Mouse (Mus musculus) kidney, adult 2 months (tissue): ENCODE data around the gene AI467606. TPM values are rescaled to one million over a fixed set of nuclear protein-coding genes. Genes with fewer than 3 reads are reported as not detected.

ENCODE experiments used
- DNase-seq: peaks from one replicate; pipeline ENCODE4 v3.0.0; 2021
- H3K27ac ChIP-seq: fragments of 200-500 bp; 2 replicates; pipeline ENCODE4 v1.5.1; 2012; ENCODE audit warnings: low read depth, low read length, control low read depth, inconsistent platforms; ENCODE audit not compliant: insufficient read depth
- H3K27me3 ChIP-seq: fragments of 200-500 bp; replicated peaks from 2 replicates; pipeline ENCODE4 v1.6.1; 2012; ENCODE audit warnings: mild to moderate bottlenecking, moderate library complexity, low read length, inconsistent platforms; ENCODE audit not compliant: control insufficient read depth, insufficient read depth
- H3K36me3 ChIP-seq: fragments of 200-500 bp; 2 replicates; pipeline ENCODE4 v1.6.1; 2012; ENCODE audit warnings: mild to moderate bottlenecking, moderate library complexity, low read length, inconsistent platforms; ENCODE audit not compliant: control insufficient read depth, insufficient read depth
- H3K4me1 ChIP-seq: fragments of 200-500 bp; 2 replicates; pipeline ENCODE4 v1.6.1; 2011; ENCODE audit warnings: low read length; ENCODE audit not compliant: control insufficient read depth, insufficient read depth
- H3K4me3 ChIP-seq: fragments of 200-500 bp; 2 replicates; pipeline ENCODE4 v1.5.1; 2011; ENCODE audit warnings: mild to moderate bottlenecking, low read depth, low read length, control low read depth; ENCODE audit not compliant: insufficient read depth
- CTCF ChIP-seq: fragments of 200-500 bp; conservative IDR thresholded peaks from 2 replicates; pipeline ENCODE4 v1.5.1; 2011; ENCODE audit warnings: low read depth, mild to moderate bottlenecking, control low read depth, low read length, moderate library complexity, mixed read lengths; ENCODE audit not compliant: insufficient read depth, insufficient read length
- POLR2A ChIP-seq: fragments of 200-500 bp; IDR thresholded peaks from one replicate; pipeline ENCODE4 v1.6.1; 2011; ENCODE audit warnings: low read depth, low read length, control low read depth
- WGBS: fragments of 180-500 bp; shearing (Covaris S2); methylation state at CpG from one replicate; pipeline ENCODE4 v1.1.7; 2018; 5-methylcytosine and 5-hydroxymethylcytosine counted together
- polyA plus RNA-seq: library from polyadenylated mRNA; depleted of rRNA; stranded (reverse); fragments of >200 nt; gene quantifications from 2 replicates; pipeline ENCODE4 v1.2.3, GENCODE M21; 2012; rRNA removed

Gene AI467606
- polyA plus RNA-seq, 1 experiment = 7.7 TPM

GRCm38 (mm10) chr7:127139100-127139499 is 47.9 kb downstream of the AI467606 start:
- WGBS = 92% methylated on average over 7 of the region's 7 CpGs
- no peaks in the 10 kb centered on the region for H3K36me3 ChIP-seq
- no peak for TF ChIP-seq CTCF
- no peak for TF ChIP-seq POLR2A
- H3K4me3 ChIP-seq = no peak overlapping the region
- DNase-seq = no peak
- H3K27ac ChIP-seq = no peak overlapping the region
- H3K27me3 ChIP-seq = no peaks in the 10 kb centered on the region
- no peaks in the 10 kb centered on the region for H3K4me1 ChIP-seq

DNA sequence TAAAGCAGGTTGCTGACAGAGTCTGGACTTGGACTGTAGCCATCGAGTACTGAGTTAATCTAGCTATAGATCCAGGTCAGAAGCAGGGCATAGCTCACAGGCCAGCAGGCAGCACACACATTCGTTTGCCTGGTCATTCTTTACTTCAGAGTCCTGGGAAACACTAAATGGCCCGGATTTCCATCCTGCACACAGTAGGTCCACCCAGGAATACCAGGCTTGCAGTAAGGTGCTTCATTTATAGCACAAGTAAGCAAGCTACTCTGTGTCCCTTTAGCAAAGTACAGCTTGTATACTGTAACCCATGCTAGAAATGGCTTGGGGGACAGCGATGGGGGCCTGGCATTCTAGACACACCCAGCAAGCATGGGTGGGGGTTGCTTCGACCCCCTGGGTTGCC is 48.4 kb downstream of the AI467606 start:
- H3K27me3 ChIP-seq = no peaks in the 10 kb centered on the region
- DNase-seq = no peak
- 55% methylated on average over 5 of the region's 5 CpGs for whole genome bisulfite sequencing
- no peaks in the 10 kb centered on the region for H3K4me1 ChIP-seq
- H3K27ac ChIP-seq = no peak overlapping the region
- no peak overlapping the region for H3K4me3 ChIP-seq
- H3K36me3 ChIP-seq = no peaks in the 10 kb centered on the region
- TF ChIP-seq CTCF (no peak), POLR2A (no peak)

GRCm38 (mm10) chr7:127140623-127141404 is 49.7 kb downstream of the AI467606 start:
- WGBS = 72% methylated on average over 7 of the region's 7 CpGs
- H3K27ac ChIP-seq = no peak overlapping the region

GRCm38 (mm10) chr7:127142214-127142613 is 51.1 kb downstream of the AI467606 start:
- Histone ChIP-seq H3K27me3 (no peaks in the 10 kb centered on the region), H3K4me3 (no peak overlapping the region), H3K4me1 (no peaks in the 10 kb centered on the region), H3K36me3 (no peaks in the 10 kb centered on the region), H3K27ac (no peak overlapping the region)
- no peak for DNase-seq
- 63% methylated on average over 2 of the region's 2 CpGs for WGBS
- TF ChIP-seq CTCF (no peak), POLR2A (no peak)

More at GRCm38 (mm10) chr7:127140623-127141404, 49.7 kb downstream of the AI467606 start:
- peak; percentile 36; the same call in 1 of the 2 replicates for TF ChIP-seq CTCF
- no peak for TF ChIP-seq POLR2A
- Histone ChIP-seq H3K27me3 (no peaks in the 10 kb centered on the region), H3K4me3 (no peak overlapping the region), H3K4me1 (no peaks in the 10 kb centered on the region), H3K36me3 (no peaks in the 10 kb centered on the region)
- DNase-seq = no peak

- no peak for TF ChIP-seq CTCF
- no peak for TF ChIP-seq POLR2A
- Histone ChIP-seq H3K27ac (no peak overlapping the region), H3K36me3 (no peaks in the 10 kb centered on the region), H3K27me3 (no peaks in the 10 kb centered on the region), H3K4me3 (no peak overlapping the region), H3K4me1 (no peaks in the 10 kb centered on the region)
- WGBS = 85% methylated on average over 4 of the region's 4 CpGs
- no peak for DNase-seq
Observed at GRCm38 (mm10) chr7:127142666-127143065, 51.5 kb downstream of the AI467606 start.

Other genes with a start within 250 kb of the AI467606 start
- 0.15 and 0.33 TPM in 2 replicates for gene Doc2a, start 243.9 kb upstream of the AI467606 start, polyA plus RNA-seq
- gene Hirip3, start 229.4 kb upstream of the AI467606 start, polyA plus RNA-seq = 4.2 and 6.6 TPM in 2 replicates
- gene Ino80e, start 229.0 kb upstream of the AI467606 start, polyA plus RNA-seq = 39.6 and 47.0 TPM in 2 replicates
- 56.5 and 75.2 TPM in 2 replicates for gene Taok2, start 206.7 kb upstream of the AI467606 start, polyA plus RNA-seq
- gene Tmem219, start 168.4 kb upstream of the AI467606 start, polyA plus RNA-seq = 90.8 and 113 TPM in 2 replicates
- gene Kctd13, start 162.5 kb upstream of the AI467606 start, polyA plus RNA-seq = 21.4 and 21.9 TPM in 2 replicates
- 0.19 TPM in 1 of 2 replicates, not detected in the other for gene Asphd1, start 141.8 kb upstream of the AI467606 start, polyA plus RNA-seq
- gene Sez6l2, start 140.8 kb upstream of the AI467606 start, polyA plus RNA-seq = 1.2 and 1.4 TPM in 2 replicates
- 237 and 284 TPM in 2 replicates for gene Cdipt, start 115.4 kb upstream of the AI467606 start, polyA plus RNA-seq
- 0.74 and 1.1 TPM in 2 replicates for gene Cdiptos, start 115.3 kb upstream of the AI467606 start, polyA plus RNA-seq
- 56.9 and 66.9 TPM in 2 replicates for gene Mvp, start 76.7 kb upstream of the AI467606 start, polyA plus RNA-seq
- gene Pagr1b, start 74.9 kb upstream of the AI467606 start, polyA plus RNA-seq = 0.91 and 1.3 TPM in 2 replicates
- 2.8 and 17.6 TPM in 2 replicates for gene Pagr1a, start 74.0 kb upstream of the AI467606 start, polyA plus RNA-seq
- gene Gm42742, start 70.3 kb upstream of the AI467606 start, polyA plus RNA-seq = 21.2 and 28.9 TPM in 2 replicates
- 3.6 and 4.6 TPM in 2 replicates for gene Prrt2, start 70.1 kb upstream of the AI467606 start, polyA plus RNA-seq
- gene Maz, start 64.3 kb upstream of the AI467606 start, polyA plus RNA-seq = 97.9 and 115 TPM in 2 replicates
- gene Kif22, start 48.9 kb upstream of the AI467606 start, polyA plus RNA-seq = 0.67 and 0.73 TPM in 2 replicates
- gene Zg16, start 4.0 kb upstream of the AI467606 start, polyA plus RNA-seq = not detected in 2 replicates
- 127 and 137 TPM in 2 replicates for gene Qprt, start 30.9 kb downstream of the AI467606 start, polyA plus RNA-seq
- gene Spn, start 46.5 kb downstream of the AI467606 start, polyA plus RNA-seq = 2.7 and 5.2 TPM in 2 replicates
- gene Cd2bp2, start 104.7 kb downstream of the AI467606 start, polyA plus RNA-seq = 26.9 and 33.6 TPM in 2 replicates
- gene Tbc1d10b, start 117.1 kb downstream of the AI467606 start, polyA plus RNA-seq = 26.8 and 28.5 TPM in 2 replicates
- gene Mylpf, start 117.5 kb downstream of the AI467606 start, polyA plus RNA-seq = 0.33 and 90.1 TPM in 2 replicates
- 7.9 and 9.6 TPM in 2 replicates for gene Zfp553, start 141.7 kb downstream of the AI467606 start, polyA plus RNA-seq
- gene Sept1, start 141.8 kb downstream of the AI467606 start, polyA plus RNA-seq = 24.1 and 38.4 TPM in 2 replicates
- 48.4 and 85.5 TPM in 2 replicates for gene Zfp771, start 152.9 kb downstream of the AI467606 start, polyA plus RNA-seq
- gene Dctpp1, start 169.3 kb downstream of the AI467606 start, polyA plus RNA-seq = 68.9 and 70.5 TPM in 2 replicates
- 153 and 156 TPM in 2 replicates for gene Sephs2, start 182.7 kb downstream of the AI467606 start, polyA plus RNA-seq
- gene Itgal, start 204.9 kb downstream of the AI467606 start, polyA plus RNA-seq = 2.9 and 7.2 TPM in 2 replicates